Mouse (Mus musculus) inflammation-experienced regulatory T-cells, adult 16 weeks (primary cell): ENCODE results near the gene Faxc. TPM values are rescaled to one million over a fixed set of nuclear protein-coding genes. Genes with fewer than 3 reads are reported as not detected.

Source experiments
- polyA plus RNA-seq: library from polyadenylated mRNA; unstranded; fragments of 100-300 nt; shearing (Covaris generic); gene quantifications from one replicate; pipeline ENCODE4 v1.2.1, GENCODE M21; 2017

The Faxc gene
- not detected for polyA plus RNA-seq

GRCm38 (mm10) chr4:21930971-21931771 is at the start of gene Faxc:
Faxc (plus strand) TSS chr4:21931329.

Other genes with a start within 250 kb of the Faxc start
- gene Prdm13, start 245.4 kb upstream of the Faxc start, polyA plus RNA-seq, result not detected
- gene Ccnc, start 203.6 kb upstream of the Faxc start, polyA plus RNA-seq, result 43.0 TPM
- 28.2 TPM for gene Usp45, start 164.2 kb upstream of the Faxc start, polyA plus RNA-seq
- 23.6 TPM for gene Tstd3, start 164.1 kb upstream of the Faxc start, polyA plus RNA-seq
- gene Pnisr, start 83.7 kb upstream of the Faxc start, polyA plus RNA-seq, result 212 TPM
- gene Coq3, start 51.7 kb upstream of the Faxc start, polyA plus RNA-seq, result 13.2 TPM